Mouse (Mus musculus) myocyte (in vitro differentiated cells): ENCODE data around the gene Wdr35. TPM values are rescaled to one million over a fixed set of nuclear protein-coding genes. Genes with fewer than 3 reads are reported as not detected.
"Not testable (repeated sequence)": the region's sequence is repeated elsewhere in the genome, so short reads cannot be mapped to it uniquely, and the experiment has no call there.

ENCODE experiments used
- H3K27me3 ChIP-seq: one replicate; pipeline ENCODE4 v1.6.1; 2011; ENCODE audit not compliant: control insufficient read depth, insufficient read depth, insufficient read length
- H3K36me3 ChIP-seq: one replicate; pipeline ENCODE4 v1.6.1; 2011; ENCODE audit not compliant: control insufficient read depth, insufficient read depth
- H3K4me2 ChIP-seq: one replicate; pipeline ENCODE4 v1.6.1; 2011; ENCODE audit warnings: low read depth, control low read depth
- H3K4me3 ChIP-seq: one replicate; pipeline ENCODE4 v1.5.1; 2011; ENCODE audit warnings: mild to moderate bottlenecking, control low read depth, moderate library complexity
- H3K79me2 ChIP-seq: one replicate; pipeline ENCODE4 v1.6.1; 2011; ENCODE audit not compliant: control insufficient read depth, insufficient read depth
- H3ac ChIP-seq: one replicate; pipeline ENCODE4 v1.6.1; 2011; ENCODE audit not compliant: control insufficient read depth, insufficient read length
- CEBPB ChIP-seq: IDR thresholded peaks from 2 replicates; pipeline ENCODE4 v1.6.1; 2011; ENCODE audit warnings: mild to moderate bottlenecking, moderate library complexity; ENCODE audit not compliant: poor library complexity, insufficient read depth, severe bottlenecking
- E2F4 ChIP-seq: IDR thresholded peaks from one replicate; pipeline ENCODE4 v1.6.1; 2011; ENCODE audit warnings: mild to moderate bottlenecking, control low read depth, moderate library complexity; ENCODE audit not compliant: insufficient read depth
- MAX ChIP-seq: IDR thresholded peaks from one replicate; pipeline ENCODE4 v1.6.1; 2011; ENCODE audit warnings: low read depth, mild to moderate bottlenecking, control low read depth
- MYOD1 ChIP-seq, 3 experiments: IDR thresholded peaks; one replicate each; pipeline ENCODE4 v1.6.1; 2011; ENCODE audit warnings: control low read depth in 2 of 3, low read depth in 2 of 3, mild to moderate bottlenecking in 2 of 3, moderate library complexity in 1 of 3; ENCODE audit not compliant: insufficient read length in 2 of 3, control insufficient read depth in 1 of 3
- MYOG ChIP-seq, 3 experiments: IDR thresholded peaks; one replicate each; pipeline ENCODE4 v1.6.1; 2011; ENCODE audit warnings: control low read depth in 2 of 3, low read depth in 2 of 3, mild to moderate bottlenecking in 2 of 3; ENCODE audit not compliant: insufficient read length in 2 of 3, control insufficient read depth in 1 of 3, insufficient read depth in 1 of 3
- POLR2A ChIP-seq: IDR thresholded peaks from one replicate; pipeline ENCODE4 v1.6.1; 2011; ENCODE audit warnings: low read depth, mild to moderate bottlenecking, control low read depth, moderate library complexity; ENCODE audit not compliant: insufficient read length
- POLR2AphosphoS2 ChIP-seq: IDR thresholded peaks from one replicate; pipeline ENCODE4 v1.6.1; 2011; ENCODE audit warnings: low read depth, control low read depth; ENCODE audit not compliant: insufficient read length
- REST ChIP-seq: IDR thresholded peaks from one replicate; pipeline ENCODE4 v1.6.1; 2011; ENCODE audit warnings: mild to moderate bottlenecking, control low read depth, moderate library complexity; ENCODE audit not compliant: insufficient read depth, insufficient read length
- SRF ChIP-seq: IDR thresholded peaks from one replicate; pipeline ENCODE4 v1.6.1; 2011; ENCODE audit warnings: low read depth; ENCODE audit not compliant: control insufficient read depth, insufficient read length
- TCF12 ChIP-seq: IDR thresholded peaks from one replicate; pipeline ENCODE4 v1.6.1; 2011; ENCODE audit warnings: mild to moderate bottlenecking, control low read depth; ENCODE audit not compliant: poor library complexity, insufficient read depth, severe bottlenecking
- TCF3 ChIP-seq: IDR thresholded peaks from one replicate; pipeline ENCODE4 v1.6.1; 2011; ENCODE audit warnings: low read depth, control low read depth; ENCODE audit not compliant: insufficient read length
- USF1 ChIP-seq: IDR thresholded peaks from one replicate; pipeline ENCODE4 v1.6.1; 2011; ENCODE audit warnings: low read depth, mild to moderate bottlenecking, control low read depth, moderate library complexity
- polyA plus RNA-seq: library from polyadenylated mRNA; unstranded; fragments of >200 nt; fragmentation: generic; extraction: Trizol; gene quantifications from one replicate; pipeline ENCODE4 v1.2.1, GENCODE M21; 2012; ENCODE audit warnings: missing spikeins

Wdr35 gene
- polyA plus RNA-seq = 9.5 TPM

DNA sequence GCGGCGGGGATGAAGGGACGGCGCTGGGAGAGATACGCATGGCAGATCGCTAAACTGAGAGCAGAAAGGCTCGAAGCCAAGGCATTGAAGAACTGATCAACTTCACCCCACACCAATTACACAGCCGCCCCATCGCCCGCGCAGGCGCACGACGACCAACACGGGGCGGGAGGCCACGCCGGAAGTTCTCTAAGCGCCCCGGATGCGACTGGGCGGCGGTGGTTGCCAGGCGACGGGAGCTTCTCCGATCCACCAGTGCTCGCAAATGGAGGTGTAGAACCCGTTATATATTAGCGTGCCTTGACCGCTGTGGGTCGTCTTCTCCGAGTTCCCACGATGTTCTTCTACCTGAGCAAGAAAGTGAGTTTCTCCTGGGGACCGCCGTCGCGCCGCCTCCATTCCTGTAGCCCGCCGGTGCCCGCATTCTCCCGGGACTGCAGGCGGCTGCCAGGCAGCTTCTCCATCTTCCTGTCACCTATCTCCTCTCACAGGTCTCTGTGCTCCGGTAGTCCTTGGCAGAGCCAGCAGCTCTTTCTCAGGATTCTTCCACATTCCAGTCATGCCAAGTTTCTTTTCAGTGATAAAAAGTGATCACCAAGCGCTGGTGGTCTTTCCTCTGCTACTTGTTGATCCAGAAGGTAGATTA, at the start of gene Wdr35:
Gene Wdr35, plus strand, starts transcription at position 73 of the 646 bp plus-strand sequence.
- peak; percentile 83 for TF ChIP-seq POLR2AphosphoS2
- TF ChIP-seq POLR2A = peak; percentile 86
- TF ChIP-seq TCF12 = no peak
- TF ChIP-seq SRF = peak; percentile 25
- peak within 1 kb of the TSS; percentile 91 for H3K4me2 ChIP-seq
- no peaks in the 10 kb centered on the region for H3K27me3 ChIP-seq
- no peaks in the 10 kb centered on the region for H3K79me2 ChIP-seq
- H3K36me3 ChIP-seq = peaks cover 6% of the 10 kb centered on the region
- peak within 1 kb of the TSS; percentile 52 for H3K4me3 ChIP-seq
- H3ac ChIP-seq = no peak within 1 kb of the TSS

DNA sequence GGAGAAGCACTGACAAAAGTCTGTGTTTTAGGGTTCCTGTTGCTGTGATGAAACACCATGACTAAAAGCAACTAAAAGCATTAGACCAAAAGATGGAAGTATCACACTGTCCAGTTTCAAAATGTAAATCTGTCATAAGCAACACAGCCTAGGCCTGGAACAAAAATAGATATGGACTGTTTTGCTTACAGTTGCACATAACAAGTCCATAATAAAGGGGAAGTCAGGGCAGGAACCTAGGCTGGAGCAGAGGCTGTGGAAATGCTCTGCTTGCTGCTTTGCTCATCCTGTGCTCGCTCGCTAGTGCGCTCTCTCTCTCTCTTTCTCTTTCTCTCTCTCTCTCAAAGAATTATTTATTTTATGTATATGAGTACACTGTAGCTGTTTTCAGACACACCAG, 46.0 kb upstream of the Wdr35 start:
- H3K4me2 ChIP-seq = peak overlapping the region; percentile 56
- no peak overlapping the region for H3K4me3 ChIP-seq
- H3K27me3 ChIP-seq = no peaks in the 10 kb centered on the region
- H3ac ChIP-seq = no peak overlapping the region
- TF ChIP-seq POLR2AphosphoS2 = peak; percentile 15
- no peak for TF ChIP-seq MAX
- peaks cover 100% of the 10 kb centered on the region for H3K79me2 ChIP-seq
- H3K36me3 ChIP-seq = peaks cover 17% of the 10 kb centered on the region

DNA sequence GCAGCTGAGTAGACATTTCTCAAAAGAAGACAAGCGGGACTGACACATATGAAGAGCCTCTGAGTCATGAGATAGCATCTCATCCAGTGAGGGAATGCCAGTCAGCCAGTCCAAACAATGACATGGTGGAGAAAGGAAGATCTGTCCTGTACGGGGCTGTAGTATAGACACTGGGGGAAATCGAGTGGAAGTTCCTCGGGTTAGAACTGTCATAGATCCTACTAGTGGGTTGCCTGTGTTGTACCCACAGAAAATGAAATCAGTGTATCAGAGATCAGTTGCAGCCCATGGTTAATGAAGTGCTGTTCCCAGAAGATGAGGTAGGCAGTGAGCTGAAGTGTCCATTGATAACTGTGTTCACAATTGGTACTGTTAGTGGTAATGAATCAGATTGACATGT, 44.9 kb upstream of the Wdr35 start:
- Histone ChIP-seq H3K27me3 (no peaks in the 10 kb centered on the region), H3K36me3 (peaks cover 27% of the 10 kb centered on the region), H3K4me2 (peak overlapping the region; percentile 10), H3K79me2 (peaks cover 100% of the 10 kb centered on the region), H3K4me3 (no peak overlapping the region), H3ac (no peak overlapping the region)
- no peak for TF ChIP-seq MYOG (IDR thresholded peaks at IDR 0.05; ENCODE audit: control insufficient read depth in 1 of 3, insufficient read depth in 1 of 3, insufficient read length in 2 of 3, low read depth in 2 of 3)
- TF ChIP-seq POLR2A = no peak
- no peak for TF ChIP-seq TCF12
- TF ChIP-seq CEBPB = no peak
- TF ChIP-seq SRF = no peak
- no peak for TF ChIP-seq REST
- no peak for TF ChIP-seq USF1
- TF ChIP-seq TCF3 = no peak
- TF ChIP-seq MAX = no peak
- TF ChIP-seq E2F4 = no peak
- no peak for TF ChIP-seq POLR2AphosphoS2
- TF ChIP-seq MYOD1 (IDR thresholded peaks at IDR 0.05; ENCODE audit: control insufficient read depth in 1 of 3, insufficient read length in 2 of 3, low read depth in 2 of 3) = no peak

DNA sequence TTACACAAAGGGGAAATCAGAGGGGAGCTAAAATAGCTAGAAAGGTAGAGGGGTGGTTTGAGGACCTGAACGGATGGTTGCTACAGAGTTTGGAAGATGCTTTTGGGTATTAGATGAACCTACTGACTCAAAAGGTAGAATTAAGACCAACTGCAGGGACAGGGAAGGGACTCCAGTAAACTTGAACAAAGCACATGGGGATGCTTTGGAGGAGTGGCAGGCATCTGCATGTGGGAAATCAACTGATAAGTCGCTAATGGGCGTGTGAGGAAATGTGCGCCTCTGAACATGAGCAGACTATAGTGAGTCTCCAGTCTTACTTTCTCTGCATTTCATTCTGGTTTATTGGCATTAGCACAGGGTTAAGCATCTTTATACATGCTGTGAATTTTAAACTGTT, 42.6 kb upstream of the Wdr35 start:
- Histone ChIP-seq H3ac (no peak overlapping the region), H3K4me3 (no peak overlapping the region), H3K36me3 (peaks cover 30% of the 10 kb centered on the region), H3K27me3 (no peaks in the 10 kb centered on the region), H3K4me2 (no peak overlapping the region), H3K79me2 (peaks cover 77% of the 10 kb centered on the region)
- TF ChIP-seq MAX (no peak), TCF3 (no peak), REST (no peak)

DNA sequence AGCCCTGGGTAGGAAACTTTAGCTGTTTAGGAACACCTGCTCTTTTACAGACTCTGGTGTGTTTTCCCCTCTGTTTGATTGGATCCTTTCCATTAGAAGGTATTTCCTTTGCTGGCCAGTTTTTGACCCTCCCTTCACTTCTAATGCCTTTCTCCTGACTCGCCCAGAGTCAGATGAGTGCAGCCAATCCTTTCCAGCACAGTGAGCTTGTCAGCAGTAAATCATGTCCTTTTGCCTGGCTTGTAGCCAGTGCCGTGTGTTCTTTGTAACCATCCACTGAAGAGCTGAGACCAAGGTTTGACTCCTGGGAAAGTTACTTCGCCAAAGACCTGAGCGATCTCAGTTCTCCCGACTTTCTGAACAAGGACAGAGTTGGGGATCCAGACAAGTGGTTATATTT, 38.3 kb upstream of the Wdr35 start:
- Histone ChIP-seq H3K27me3 (no peaks in the 10 kb centered on the region), H3K4me2 (no peak overlapping the region), H3K36me3 (peaks cover 63% of the 10 kb centered on the region), H3K79me2 (peaks cover 34% of the 10 kb centered on the region), H3ac (no peak overlapping the region), H3K4me3 (no peak overlapping the region)
- TF ChIP-seq POLR2A (no peak), USF1 (no peak), SRF (no peak), TCF3 (no peak), CEBPB (no peak), TCF12 (no peak), REST (no peak), POLR2AphosphoS2 (no peak), MAX (no peak), E2F4 (no peak), MYOG (IDR thresholded peaks at IDR 0.05; ENCODE audit: control insufficient read depth in 1 of 3, insufficient read depth in 1 of 3, insufficient read length in 2 of 3, low read depth in 2 of 3) (no peak), MYOD1 (IDR thresholded peaks at IDR 0.05; ENCODE audit: control insufficient read depth in 1 of 3, insufficient read length in 2 of 3, low read depth in 2 of 3) (no peak)

DNA sequence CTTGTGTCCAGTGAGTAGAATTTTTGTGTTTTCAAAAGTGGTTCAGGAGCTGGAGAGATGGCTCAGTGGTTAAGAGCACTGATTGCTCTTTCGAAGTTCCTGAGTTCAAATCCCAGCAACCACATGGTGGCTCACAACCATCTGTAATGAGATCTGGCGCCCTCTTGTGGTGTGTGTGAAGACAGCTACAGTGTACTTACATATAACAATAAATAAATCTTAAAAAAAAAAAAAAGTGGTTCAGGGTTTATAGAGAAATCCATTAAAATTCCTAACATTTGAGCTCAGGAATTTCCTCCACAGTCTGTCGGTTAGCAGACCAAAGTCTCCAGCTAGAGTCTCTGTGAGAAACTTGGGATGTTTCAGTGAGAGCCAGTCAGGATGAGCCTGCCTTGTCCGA, 37.5 kb upstream of the Wdr35 start:
- peaks cover 63% of the 10 kb centered on the region for H3K36me3 ChIP-seq
- H3K79me2 ChIP-seq = peaks cover 26% of the 10 kb centered on the region
- not testable (repeated sequence) for H3K4me2 ChIP-seq, H3ac ChIP-seq, H3K27me3 ChIP-seq, H3K4me3 ChIP-seq
